Mouse (Mus musculus): Measurements from ENCODE around the gene Olfr547.

- TF ChIP-seq CTCF (IDR thresholded peaks at IDR 0.05; ENCODE audit: borderline replicate concordance, control insufficient read depth, extremely low read depth, insufficient read depth, low read length, poor library complexity) (no peak), POLR2A (IDR thresholded peaks at IDR 0.05; ENCODE audit: control insufficient read depth, extremely low read depth, insufficient read depth, low read length, poor library complexity) (no peak)
Observed at GRCm38 (mm10) chr7:102516261-102517050, 18.1 kb upstream of the Olfr547 start.
